Mouse (Mus musculus): ENCODE data around the gene Phf23.
"Not testable (repeated sequence)": the region's sequence is repeated elsewhere in the genome, so short reads cannot be mapped to it uniquely, and the experiment has no call there.

Phf23 gene

DNA sequence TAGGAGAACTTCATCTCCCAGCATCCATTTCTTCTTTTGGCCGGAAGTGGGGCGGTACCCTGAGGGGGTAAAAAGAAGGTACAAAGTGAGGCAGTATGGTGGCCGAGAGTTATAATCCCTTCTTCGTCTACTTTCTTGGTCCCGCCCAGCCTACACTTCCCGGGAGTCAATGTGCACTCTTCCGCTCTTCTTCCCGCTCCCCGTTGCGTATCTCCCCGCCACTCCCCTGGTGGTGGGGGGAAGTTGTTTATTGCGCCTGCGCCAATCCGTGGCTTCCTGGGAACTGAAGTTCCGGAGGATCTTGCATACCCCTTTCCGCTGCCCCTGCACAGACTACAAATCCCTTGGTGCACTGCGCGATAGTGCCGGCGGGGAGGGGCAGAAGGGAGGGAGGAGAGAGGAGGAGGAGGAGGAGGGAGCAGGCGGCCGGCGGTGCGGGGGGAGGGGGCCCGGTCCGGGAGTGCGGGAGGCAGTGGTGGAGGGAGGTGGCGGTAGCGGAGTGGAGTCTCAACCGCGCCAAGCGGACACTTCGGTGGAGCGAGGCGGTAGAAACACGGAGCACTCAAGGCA is at the start of gene Phf23:
Gene Phf23 (plus strand): TSS at position 387 of the 570 bp plus-strand sequence.
- DNase-seq (ENCODE audit: low spot score in 2 of 2): peak; percentile 97 to 98

DNA sequence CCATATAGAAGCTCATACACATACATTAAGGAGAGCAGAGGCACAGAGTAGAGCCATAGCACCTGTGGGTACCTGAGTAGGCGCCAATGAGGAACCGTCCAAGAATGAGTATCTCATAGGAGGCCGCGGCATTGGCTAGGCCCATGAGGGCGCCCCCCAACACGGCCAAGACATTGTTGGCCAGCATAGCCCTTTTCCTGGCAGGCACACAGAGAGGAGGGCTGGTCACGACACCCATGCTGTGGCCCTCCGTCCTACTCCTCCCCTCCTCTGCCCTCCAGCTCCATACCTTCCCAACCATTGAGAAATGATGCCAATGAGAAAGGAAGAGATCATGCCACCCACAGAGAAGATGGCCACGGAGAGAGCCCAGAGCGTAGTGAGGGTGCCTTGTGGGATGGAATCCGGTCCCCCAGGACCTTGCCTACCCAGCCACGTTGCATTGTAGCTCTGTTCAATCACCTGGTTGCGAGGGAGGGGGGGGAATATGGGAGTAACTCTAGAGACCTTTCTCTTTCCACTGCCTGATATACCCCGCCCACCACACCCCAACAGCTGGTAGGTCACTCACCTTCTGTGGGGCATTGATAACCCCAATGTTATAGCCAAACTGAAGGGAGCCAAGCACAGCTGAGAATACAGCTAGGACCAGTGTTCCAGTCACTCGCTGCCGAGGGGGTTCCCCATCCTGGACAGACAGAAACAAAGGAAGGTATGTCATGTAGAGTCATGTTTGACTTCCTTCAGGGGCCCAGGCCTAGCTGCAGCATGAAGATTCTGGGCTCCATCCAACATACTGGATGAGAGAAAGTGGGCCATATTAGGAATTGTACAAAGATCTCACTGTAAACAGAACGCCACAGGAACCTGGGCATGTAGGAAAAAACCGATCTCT is 49.3 kb upstream of the Phf23 start:
- no peak for DNase-seq (ENCODE audit: low spot score in 2 of 2)

DNA sequence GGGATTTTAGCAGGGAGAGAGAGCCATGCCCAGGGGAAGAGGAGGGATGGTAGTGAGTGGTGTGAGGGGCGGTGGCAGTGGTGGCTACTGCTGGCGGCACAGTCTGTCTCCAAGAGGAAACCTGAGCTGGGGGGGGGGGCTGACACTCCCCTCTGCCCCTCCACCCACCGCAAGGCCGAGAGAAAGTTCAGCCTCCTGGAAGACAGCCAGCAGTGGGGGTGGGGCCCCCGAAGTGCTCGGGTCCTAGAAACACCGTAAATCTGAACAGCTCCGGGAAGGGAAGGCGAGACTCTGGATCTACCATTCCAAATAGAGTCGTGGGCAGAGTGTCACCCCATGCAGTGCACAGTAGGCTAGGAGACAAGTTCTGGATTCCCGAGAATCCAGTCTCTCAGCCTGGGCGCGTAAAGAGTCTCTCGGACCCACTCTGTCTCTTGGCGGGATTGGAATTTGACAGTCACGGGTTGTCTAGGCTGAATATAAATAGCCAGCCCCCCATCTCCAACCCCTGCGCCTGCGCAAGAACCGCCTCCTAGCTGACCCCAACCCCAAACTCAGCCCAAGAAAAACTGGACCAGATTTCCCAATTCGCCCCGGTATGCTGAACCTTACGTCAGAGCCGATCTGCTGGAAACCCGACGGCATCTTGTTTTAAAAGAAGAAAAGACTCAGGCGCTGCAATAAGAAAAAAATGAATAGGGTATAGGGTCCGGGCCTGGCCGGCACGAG is 48.1 kb upstream of the Phf23 start:
- no peak for DNase-seq (ENCODE audit: low spot score in 2 of 2)

DNA sequence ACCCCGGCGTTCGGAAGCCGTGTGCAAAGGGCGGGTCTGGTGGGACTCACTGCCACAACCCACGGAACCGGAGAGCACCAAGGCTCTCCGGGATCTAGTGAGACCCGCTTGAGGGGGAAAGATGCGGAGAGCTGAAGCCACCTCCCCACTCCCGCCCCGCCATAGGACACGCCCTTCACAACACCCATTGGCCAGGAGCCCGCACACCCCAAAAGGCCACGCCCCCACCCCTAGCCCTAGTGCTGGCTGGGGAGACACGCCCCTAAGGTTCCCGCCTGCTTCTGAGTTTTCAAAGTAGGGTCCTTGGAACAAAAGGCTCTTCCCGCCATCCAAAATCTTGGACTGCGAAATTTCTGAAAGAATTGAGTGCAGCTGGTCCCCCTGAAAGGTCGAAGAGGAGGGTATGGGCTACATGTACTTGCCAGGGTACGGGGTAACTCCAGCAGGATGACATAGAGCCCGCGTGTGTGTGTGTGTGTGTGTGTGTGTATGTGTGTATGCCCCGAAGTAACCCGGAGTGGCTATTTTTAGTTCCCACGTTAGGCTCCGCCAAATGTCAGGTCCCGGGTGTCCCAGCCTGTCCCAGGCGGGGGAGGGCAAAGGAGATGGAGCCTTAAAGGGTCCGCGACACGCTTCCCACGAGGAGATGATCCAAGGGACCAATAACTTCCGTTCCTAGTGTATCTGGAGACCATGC is 47.4 kb upstream of the Phf23 start, which contains the start of gene Slc2a4:
Gene Slc2a4 (minus strand): TSS at position 123 of the 697 bp plus-strand sequence.
- peak; percentile 76 to 84 for DNase-seq (ENCODE audit: low spot score in 2 of 2)

DNA sequence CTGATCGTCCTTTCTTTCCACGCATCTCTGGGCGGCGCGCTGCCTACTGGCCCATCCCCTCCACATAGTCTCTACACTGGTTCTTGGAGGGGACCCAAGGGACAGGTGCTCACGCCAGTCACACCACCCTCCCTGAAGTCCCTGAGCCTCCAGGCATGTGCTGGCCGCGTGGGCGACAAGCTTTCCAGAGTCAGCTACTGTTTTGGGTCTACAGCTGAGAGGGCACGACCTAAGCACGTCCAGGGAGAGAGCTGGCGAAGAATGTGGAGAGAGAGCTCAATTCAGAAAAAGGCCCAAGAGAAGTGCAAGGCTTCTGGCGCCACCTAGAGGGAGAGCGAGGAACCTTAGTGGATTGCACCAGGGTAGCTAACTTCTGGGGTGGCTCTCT is 46.8 kb upstream of the Phf23 start:
- peak; percentile 81 to 87 for DNase-seq (ENCODE audit: low spot score in 2 of 2)

DNA sequence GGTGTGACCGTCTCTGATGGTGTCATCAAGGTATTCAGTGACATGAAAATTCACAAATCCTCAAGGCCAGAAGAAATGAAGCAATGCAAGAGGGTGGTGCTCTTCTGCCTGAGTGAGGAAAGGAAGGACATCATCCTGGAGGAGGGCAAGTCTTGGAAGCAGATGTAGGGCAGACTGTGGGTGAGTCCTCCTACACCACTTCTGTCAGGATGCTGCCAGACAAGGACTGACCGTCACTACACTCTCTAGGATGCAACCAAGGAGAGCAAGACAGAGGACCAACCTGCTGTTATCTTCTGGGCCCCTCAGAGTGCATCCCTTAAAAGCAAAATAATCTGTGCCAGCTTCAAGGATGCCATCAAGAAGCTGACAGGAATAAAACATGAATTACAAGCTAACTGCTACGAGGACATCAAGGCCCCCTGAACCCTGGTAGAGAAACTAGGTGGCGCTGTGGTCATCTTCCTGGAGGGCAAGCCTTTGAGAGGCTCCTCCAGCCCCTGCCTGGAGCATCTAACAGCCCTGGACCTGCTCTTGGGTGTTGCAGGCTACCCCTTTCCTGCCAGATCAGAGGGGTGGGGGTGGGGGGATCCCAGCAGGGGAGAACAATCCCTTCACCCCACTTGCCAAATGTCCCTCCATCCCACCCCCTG is 44.6 kb upstream of the Phf23 start:
- DNase-seq (ENCODE audit: low spot score in 2 of 2): no peak

DNA sequence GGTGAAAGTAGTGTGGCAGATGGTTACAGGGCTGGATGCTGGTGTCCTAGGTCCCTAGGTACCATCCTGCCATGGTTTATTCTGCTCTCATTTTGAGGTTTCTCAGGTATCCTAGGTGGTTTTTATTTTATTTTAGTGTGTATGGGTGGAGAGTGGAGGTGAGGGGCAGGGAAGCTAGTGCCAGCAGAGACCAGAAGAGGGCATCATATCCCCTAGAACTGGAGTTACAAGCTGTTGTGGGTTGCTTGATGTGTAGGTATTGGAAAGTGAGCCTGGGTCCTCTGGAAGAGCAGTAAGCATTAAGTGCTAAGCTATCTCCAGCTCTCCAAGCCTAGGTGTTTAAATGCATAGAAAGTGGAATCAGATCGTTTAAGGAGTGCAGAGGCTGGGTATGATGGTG is 43.3 kb upstream of the Phf23 start:
- no peak for DNase-seq (ENCODE audit: low spot score in 2 of 2)

DNA sequence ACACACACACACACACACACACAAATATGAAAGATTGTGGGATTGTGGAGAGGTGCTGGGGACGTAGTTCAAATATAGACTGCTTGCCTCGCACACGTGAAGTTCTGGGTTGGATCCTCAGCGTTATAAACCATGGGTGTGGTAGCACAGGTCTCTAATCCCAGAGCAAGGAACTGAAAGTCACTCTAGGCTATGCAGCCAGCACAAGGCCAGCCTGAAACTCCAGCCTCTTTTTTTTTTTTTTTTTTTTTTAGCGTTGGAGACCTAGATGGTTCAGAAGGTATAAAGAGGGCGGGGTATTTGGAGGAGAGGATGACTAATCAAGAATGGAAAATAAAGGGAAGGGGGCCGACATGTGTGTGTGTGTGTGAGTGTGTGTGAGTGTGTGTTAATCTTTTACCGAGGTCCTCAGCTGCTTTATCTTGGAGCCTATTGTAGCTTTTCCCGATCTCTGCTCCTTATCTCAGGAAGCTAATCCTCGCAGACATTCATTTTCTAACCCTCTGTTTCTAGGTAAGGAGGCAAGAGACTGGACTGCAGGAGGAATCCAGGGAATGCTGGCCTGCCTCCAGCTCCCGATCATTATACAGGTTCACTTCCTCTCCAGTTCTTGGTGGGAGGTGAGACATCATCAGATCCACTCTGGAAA is 42.2 kb upstream of the Phf23 start:
- DNase-seq (ENCODE audit: low spot score in 2 of 2): no peak

DNA sequence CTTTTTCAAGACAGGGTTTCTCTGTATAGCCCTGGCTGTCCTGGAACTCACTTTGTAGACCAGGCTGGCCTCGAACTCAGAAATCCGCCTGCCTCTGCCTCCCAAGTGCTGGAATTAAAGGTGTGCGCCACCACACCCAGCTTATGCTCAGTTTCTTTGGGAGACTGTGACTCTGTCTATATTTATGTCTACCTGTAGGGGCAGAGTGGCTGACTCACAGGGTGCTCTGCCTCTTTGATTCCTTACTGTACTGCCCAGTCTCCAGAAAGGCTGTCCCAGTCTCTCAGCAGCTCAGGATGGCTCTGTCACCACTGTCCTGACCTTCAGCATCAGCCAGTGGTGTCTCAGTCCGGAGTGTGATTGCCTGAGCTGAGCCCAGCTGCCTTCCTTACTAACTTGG is 40.0 kb upstream of the Phf23 start:
- DNase-seq (ENCODE audit: low spot score in 2 of 2): not testable (repeated sequence)

DNA sequence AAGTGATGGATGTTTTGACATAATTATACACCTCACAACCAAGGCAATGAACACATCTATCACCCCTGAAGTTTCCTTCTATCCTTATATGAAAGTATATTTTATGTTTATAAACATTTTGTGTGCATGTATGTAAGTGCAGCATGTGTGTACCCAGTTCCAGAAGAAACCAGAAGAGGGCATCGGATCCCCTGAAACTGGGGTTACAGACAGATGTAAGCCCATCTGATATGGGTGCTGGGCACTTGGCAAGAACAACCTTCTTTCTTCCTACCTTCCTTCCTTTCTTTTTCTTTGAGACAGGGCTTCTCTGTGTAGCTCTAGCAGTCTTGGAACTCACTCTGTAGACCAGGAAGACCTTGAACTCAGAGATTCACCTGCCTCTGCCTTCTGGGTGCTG is 39.4 kb upstream of the Phf23 start:
- DNase-seq (ENCODE audit: low spot score in 2 of 2): no peak

DNA sequence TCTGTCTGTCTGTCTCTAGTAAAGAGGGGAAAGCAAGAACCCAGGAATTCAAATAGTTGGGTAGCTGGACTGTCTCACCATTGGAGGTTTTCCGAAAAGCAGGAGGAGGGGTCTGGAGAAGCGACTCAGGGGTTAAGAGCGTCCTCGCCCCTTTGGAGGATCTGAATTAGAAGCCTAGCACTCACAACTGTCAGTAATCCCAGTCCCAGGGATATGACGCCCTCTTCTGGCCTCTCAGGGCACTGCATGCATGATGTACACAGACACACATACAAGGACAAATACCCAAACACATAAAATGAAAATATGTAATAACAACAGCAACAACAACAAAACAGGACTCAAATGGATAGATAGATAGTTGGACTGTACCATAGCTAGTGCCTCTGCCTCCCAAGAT is 35.0 kb upstream of the Phf23 start:
- DNase-seq (ENCODE audit: low spot score in 2 of 2): no peak

DNA sequence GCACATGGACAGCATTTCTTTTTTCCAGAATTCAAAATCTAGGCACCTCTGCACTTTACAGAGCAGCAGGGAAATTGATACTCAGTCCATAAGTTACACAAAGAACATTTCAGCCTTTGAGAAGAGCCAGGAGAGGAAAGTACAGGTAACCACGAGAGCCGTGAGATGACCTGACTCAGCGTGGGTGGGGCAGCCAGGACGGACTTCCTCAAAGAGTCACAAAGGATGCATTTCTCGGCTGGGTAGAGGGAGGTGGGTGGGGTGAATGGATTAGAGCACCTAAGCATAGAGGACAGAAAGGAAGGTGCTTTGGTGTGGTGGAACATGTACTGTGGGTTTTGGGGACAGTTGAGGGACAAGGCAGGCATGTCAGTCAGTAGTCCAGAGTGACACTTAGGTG is 33.7 kb upstream of the Phf23 start:
- DNase-seq (ENCODE audit: low spot score in 2 of 2): no peak

DNA sequence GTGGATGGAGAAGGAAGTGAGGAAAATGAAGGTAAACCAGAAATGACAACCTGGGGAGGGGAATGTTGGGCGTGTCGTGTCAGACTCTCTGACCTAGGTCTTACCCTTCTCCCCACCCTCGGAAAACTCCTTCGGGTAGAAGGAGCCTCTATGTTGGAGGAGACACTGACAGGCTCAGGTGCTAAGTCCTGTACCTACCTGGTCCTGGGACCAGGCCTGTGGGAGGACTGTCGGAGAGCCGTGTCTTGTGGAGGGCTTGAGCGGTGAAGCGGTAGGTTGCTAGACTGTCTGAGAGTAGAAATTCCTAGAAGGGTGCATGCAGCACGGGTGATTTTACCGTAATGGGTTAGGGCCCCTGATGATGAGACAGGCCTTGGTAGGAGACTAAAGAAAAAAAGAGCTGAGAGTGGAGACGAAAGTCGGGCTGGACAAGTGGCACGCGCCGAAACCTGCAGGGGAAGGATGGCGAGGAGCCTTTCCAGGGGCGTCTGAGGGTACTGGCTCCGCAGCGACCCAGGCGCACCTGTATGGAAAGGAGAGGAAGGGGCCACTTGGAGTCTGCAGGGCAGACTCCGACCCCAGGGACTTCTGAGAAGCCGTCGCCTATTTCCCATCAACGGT is 30.8 kb upstream of the Phf23 start, which contains the start of gene Cldn7:
Gene Cldn7 (plus strand): TSS at position 130 of the 621 bp plus-strand sequence.
- no peak for DNase-seq (ENCODE audit: low spot score in 2 of 2)

DNA sequence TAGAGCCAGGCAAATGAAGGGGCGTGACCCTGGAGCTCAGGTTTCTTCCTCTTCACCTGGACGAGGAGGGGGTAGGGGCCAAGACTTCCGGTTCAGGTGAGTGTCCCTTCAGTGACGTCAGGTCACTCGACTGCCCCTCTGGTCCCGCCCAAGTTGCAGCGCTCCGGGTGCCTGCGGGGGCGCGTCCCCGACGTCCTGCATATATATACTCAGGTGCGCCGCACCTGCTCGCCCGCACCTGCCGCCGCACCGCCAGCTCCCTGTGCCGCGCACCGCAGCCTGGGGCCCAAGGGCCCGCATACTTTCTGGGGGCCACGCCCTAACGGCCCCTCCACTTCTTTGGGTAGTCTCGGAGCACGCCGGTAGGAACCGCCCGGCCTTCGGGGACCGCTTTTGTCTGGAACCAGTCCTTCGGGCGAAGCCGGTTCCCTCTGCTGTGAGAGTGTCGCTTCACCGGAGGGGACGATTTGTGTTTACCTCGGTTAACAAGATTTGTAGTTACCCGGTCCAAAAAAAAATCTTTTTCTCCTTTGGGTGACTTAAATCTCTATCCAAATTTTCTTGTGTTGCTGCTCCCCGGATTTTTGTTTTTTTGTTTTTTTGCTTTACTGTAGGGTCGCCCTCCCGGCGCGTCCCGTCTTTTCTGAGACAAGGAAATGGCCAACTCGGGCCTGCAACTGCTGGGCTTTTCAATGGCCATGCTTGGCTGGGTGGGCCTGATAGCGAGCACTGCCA is 30.1 kb upstream of the Phf23 start:
- no peak for DNase-seq (ENCODE audit: low spot score in 2 of 2)

DNA sequence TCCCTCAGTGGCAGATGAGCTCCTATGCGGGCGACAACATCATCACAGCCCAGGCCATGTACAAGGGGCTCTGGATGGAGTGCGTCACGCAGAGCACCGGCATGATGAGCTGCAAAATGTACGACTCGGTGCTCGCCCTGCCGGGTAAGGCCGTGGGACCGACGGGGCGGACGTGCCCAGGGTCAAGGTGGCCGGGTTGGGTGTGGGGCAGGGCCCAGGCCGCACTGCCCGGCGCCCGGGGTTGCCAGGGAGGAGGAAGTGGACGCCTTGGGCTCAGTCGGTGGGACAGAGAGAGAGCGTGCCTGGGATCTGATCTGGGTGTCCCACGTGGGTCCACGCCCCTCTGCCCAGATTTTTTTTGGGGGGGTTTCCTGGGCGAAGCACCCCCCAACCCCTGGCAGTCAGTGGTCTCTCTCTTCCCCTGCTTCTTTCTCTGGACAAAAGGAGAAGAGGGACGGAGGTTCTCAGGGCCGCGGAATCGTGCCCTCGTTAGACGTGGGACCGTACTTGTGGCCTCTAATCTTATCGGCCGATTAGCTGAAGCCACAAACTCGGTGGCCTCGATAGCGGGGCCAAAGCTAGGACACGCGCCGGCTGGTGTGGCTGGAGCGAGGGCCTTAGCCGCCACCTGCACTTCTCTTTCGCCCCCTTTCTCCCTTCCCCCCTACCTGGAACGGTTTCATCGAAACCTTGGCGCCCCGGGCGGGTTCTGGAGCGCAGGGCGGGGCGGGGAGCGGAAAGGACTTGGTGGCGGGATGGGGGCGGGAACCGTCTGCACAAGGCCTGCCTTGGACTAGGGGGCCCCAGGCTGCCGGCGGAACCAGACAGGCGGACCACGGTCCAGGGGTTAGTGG is 29.3 kb upstream of the Phf23 start:
- no peak for DNase-seq (ENCODE audit: low spot score in 2 of 2)

DNA sequence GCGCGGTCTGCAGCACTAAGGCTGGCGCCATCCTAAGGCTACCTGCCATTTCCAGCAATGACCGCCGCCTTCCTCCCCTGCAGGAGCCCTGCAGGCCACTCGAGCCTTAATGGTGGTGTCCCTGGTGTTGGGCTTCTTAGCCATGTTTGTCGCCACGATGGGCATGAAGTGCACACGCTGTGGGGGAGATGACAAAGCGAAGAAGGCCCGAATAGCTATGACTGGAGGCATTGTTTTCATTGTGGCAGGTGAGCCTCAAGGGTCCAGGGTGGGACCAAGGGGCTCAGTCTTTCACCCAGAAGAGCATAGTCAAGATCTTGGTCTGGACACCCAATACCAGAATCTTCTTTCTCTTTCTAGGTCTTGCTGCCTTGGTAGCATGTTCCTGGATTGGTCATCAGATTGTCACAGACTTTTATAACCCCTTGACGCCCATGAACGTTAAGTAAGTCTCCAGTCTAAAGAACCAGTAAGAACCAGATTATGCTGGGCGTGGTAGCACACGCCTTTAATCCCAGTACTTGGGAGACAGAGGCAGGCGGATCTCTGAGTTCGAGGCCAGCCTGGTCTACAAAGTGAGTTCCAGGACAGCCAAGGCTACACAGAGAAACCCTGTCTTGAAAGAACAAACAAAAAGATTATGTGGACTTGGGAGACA is 28.6 kb upstream of the Phf23 start:
- no peak for DNase-seq (ENCODE audit: low spot score in 2 of 2)

DNA sequence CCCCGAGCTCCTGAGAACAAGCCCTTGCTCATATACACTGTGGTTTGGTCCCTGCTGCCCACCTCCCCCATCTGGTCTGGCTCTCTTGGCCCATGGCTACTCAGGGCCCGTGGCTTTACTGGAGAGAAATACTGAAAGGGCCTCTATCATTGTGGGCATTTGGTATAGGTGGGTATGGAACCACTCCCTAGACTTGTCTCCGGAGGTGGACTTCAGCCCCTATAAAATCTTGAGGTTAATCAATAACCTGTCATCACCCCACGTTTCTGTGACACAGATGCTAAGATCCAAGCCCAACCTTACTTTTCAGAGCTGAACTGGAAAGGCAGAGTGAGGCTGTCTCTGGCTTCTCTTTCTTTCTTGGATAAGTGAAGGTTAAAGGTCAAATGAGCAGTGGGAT is 26.8 kb upstream of the Phf23 start:
- no peak for DNase-seq (ENCODE audit: low spot score in 2 of 2)

DNA sequence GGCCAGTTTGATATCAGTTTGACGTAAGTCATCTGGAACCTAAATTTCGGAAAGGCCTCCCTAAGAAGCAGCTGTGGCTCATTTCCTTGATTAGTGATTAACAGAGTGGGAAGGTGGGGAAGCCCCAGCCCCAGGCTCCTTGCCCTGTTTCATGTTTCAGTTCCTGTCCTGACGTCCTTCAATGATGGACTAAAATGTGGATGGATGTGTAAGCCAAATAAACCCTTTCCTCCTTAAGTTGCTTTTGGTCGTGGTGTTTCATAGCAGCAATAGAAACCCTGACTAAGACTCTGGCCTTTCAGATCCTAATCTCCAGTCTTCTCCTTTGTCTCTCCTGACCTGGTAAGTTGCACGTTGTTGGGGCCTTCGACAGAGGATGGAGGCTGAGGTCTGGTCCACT is 25.4 kb upstream of the Phf23 start:
- no peak for DNase-seq (ENCODE audit: low spot score in 2 of 2)

All from natural killer cell, adult 2 months (primary cell).